Mouse (Mus musculus) MEL (cell line): ENCODE measurements at regions not wholly inside any gene's neighbourhood (a gene's known extent, or its start where the extent isn't known, plus 50 kb on each side); places are given as distances from the start of the nearest gene placed in this dataset.

Source experiments
- CTCF ChIP-seq, 3 experiments: IDR thresholded peaks in 2 of 3; conservative IDR thresholded peaks in 1 of 3; 2 replicates each; pipeline ENCODE4 v1.5.1; 2011 to 2012; ENCODE audit warnings: low read length in 3 of 3, low read depth in 2 of 3, mild to moderate bottlenecking in 2 of 3, improper control_type of control experiment in 1 of 3, inconsistent platforms in 1 of 3, mixed read lengths in 1 of 3, moderate library complexity in 1 of 3; ENCODE audit not compliant: control insufficient read depth in 1 of 3, insufficient read depth in 1 of 3, poor library complexity in 1 of 3, severe bottlenecking in 1 of 3
- JUND ChIP-seq: IDR thresholded peaks from 2 replicates; pipeline ENCODE4 v1.6.1; 2011; ENCODE audit warnings: low read depth, mild to moderate bottlenecking, improper control_type of control experiment, low read length
- MYB ChIP-seq: IDR thresholded peaks from 2 replicates; pipeline ENCODE4 v1.6.1; 2011; ENCODE audit warnings: mild to moderate bottlenecking, low read depth, low read length, improper control_type of control experiment
- TBP ChIP-seq: IDR thresholded peaks from 2 replicates; pipeline ENCODE4 v1.8.0; 2011; ENCODE audit warnings: low read depth, low read length, improper control_type of control experiment
- USF2 ChIP-seq, 2 experiments: IDR thresholded peaks; 2 replicates each; pipeline ENCODE4 v1.6.1; 2011 to 2012; ENCODE audit warnings: improper control_type of control experiment in 2 of 2, low read length in 2 of 2, borderline replicate concordance in 1 of 2, inconsistent platforms in 1 of 2, low read depth in 1 of 2, mild to moderate bottlenecking in 1 of 2; ENCODE audit not compliant: insufficient read depth in 1 of 2
- ZC3H11A ChIP-seq: IDR thresholded peaks from 2 replicates; pipeline ENCODE4 v1.6.1; 2012; ENCODE audit warnings: low read depth, mild to moderate bottlenecking, inconsistent platforms, low read length, improper control_type of control experiment

GRCm38 (mm10) chr1:30114186-30114585, 759.5 kb downstream of the Phf3 start:
- TF ChIP-seq MYB (no peak), ZC3H11A (no peak), CTCF (IDR thresholded peaks at IDR 0.05 in 2 of 3, conservative IDR thresholded peaks at IDR 0.05 in 1 of 3; ENCODE audit: control insufficient read depth in 1 of 3, insufficient read depth in 1 of 3, low read depth in 2 of 3, low read length in 3 of 3, poor library complexity in 1 of 3, severe bottlenecking in 1 of 3) (no peak), TBP (no peak), JUND (no peak), USF2 (IDR thresholded peaks at IDR 0.05; ENCODE audit: borderline replicate concordance in 1 of 2, insufficient read depth in 1 of 2, low read depth in 1 of 2, low read length in 2 of 2) (no peak)
